Mouse (Mus musculus) liver, embryonic 15.5 days (tissue): ENCODE data around the gene Primpol. TPM values are rescaled to one million over a fixed set of nuclear protein-coding genes. Genes with fewer than 3 reads are reported as not detected.
"Not testable (repeated sequence)": the region's sequence is repeated elsewhere in the genome, so short reads cannot be mapped to it uniquely, and the experiment has no call there.

Source experiments
- ATAC-seq: fragments of 200-750 bp; cut with Nextera tagmentation; 2 replicates; pipeline ENCODE4 v1.8.0; 2017; ENCODE audit warnings: moderate number of reproducible peaks, mild to moderate bottlenecking, moderate library complexity; ENCODE audit not compliant: insufficient read depth
- H3K27ac ChIP-seq: fragments of 300-500 bp; sonication (generic); replicated peaks from 2 replicates; pipeline ENCODE4 v1.5.1; 2015; ENCODE audit warnings: mild to moderate bottlenecking, inconsistent platforms
- H3K27me3 ChIP-seq: fragments of 300-500 bp; sonication (generic); 2 replicates; pipeline ENCODE4 v1.6.1; 2015; ENCODE audit warnings: mild to moderate bottlenecking, inconsistent platforms
- H3K36me3 ChIP-seq: fragments of 300-500 bp; sonication (generic); replicated peaks from 2 replicates; pipeline ENCODE4 v1.6.1; 2015; ENCODE audit warnings: moderate library complexity, mild to moderate bottlenecking, inconsistent platforms
- H3K4me1 ChIP-seq: fragments of 300-500 bp; sonication (generic); replicated peaks from 2 replicates; pipeline ENCODE4 v1.6.1; 2015; ENCODE audit warnings: inconsistent platforms
- H3K4me2 ChIP-seq: fragments of 300-500 bp; sonication (generic); 2 replicates; pipeline ENCODE4 v1.6.1; 2015; ENCODE audit warnings: moderate library complexity, mild to moderate bottlenecking, inconsistent platforms
- H3K4me3 ChIP-seq: fragments of 300-500 bp; sonication (generic); replicated peaks from 2 replicates; pipeline ENCODE4 v1.5.1; 2015; ENCODE audit warnings: mild to moderate bottlenecking, inconsistent platforms
- H3K9ac ChIP-seq: fragments of 300-500 bp; sonication (generic); 2 replicates; pipeline ENCODE4 v1.6.1; 2015; ENCODE audit warnings: moderate library complexity, mild to moderate bottlenecking, inconsistent platforms
- H3K9me3 ChIP-seq: fragments of 300-500 bp; sonication (generic); replicated peaks from 2 replicates; pipeline ENCODE4 v1.6.1; 2016; ENCODE audit warnings: inconsistent platforms
- WGBS: fragments of 180-500 bp; shearing (Covaris S2); methylation state at CpG from one replicate; pipeline ENCODE4 v1.1.7; 2015; ENCODE audit warnings: mixed read lengths; ENCODE audit not compliant: insufficient replicate concordance; 5-methylcytosine and 5-hydroxymethylcytosine counted together
- polyA plus RNA-seq: library from polyadenylated mRNA; unstranded; fragments of >200 nt; fragmentation: Nextera tagmentation; extraction: Ambion mirVana; gene quantifications from 2 replicates; pipeline ENCODE4 v1.2.1, GENCODE M21; 2015

Gene Primpol
- polyA plus RNA-seq, 1 experiment from 2014 or later: 9.0 TPM

DNA sequence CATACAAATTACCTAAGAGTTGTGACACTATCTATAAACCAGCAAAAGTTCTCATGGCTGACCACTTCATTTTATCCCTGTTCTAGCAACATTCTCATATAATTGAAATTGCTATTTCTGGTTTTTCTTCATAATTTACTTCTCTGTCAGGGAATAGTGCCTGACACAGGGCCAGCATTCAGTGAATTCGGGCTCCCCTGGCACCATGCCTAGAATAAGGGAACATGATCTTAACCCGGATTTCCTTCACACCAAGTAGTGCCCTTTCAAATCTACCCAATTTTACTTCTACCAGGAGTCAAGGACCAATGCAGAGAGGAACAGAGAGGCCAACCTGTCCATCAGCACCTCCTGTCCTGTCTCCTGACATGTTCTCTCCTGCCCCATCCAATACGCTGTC is 31.4 kb downstream of the Primpol start:
- H3K9ac ChIP-seq: no peak overlapping the region
- H3K27me3 ChIP-seq: no peaks in the 10 kb centered on the region
- 81% methylated on average over 3 of the region's 3 CpGs for WGBS
- peaks cover 44% of the 10 kb centered on the region for H3K36me3 ChIP-seq
- no peak overlapping the region for H3K4me2 ChIP-seq
- no peaks in the 10 kb centered on the region for H3K9me3 ChIP-seq
- H3K4me1 ChIP-seq: peaks cover 26% of the 10 kb centered on the region
- H3K27ac ChIP-seq: no peak overlapping the region
- no peak overlapping the region for H3K4me3 ChIP-seq
- no peak for ATAC-seq

GRCm38 (mm10) chr8:46584328-46584727 is 32.7 kb downstream of the Primpol start:
- H3K27me3 ChIP-seq, H3K27ac ChIP-seq, H3K9ac ChIP-seq, H3K9me3 ChIP-seq, ATAC-seq, H3K4me3 ChIP-seq, H3K4me2 ChIP-seq: not testable (repeated sequence)
- 68% methylated on average over 4 of the region's 4 CpGs for WGBS
- Histone ChIP-seq H3K4me1 (peaks cover 21% of the 10 kb centered on the region), H3K36me3 (peaks cover 51% of the 10 kb centered on the region)

DNA sequence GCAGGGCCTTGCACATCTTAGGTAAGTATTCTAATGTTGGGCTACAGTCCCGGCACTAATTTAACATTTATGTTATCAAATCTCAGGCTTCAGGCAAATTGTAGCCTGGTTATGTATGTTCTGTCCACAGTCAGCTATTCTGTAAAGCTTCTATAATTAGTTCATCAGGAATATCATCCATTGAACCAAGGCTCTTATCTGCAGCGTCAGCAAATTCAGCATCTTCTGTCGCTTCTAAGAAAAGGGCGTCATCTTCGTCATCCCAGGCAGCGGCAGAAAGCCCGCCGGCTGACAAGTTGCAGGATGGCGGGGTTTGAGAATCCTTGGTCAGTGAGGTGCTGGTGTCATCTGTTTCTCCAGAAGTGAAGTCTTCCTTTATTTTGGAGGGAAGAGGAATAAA is 38.2 kb downstream of the Primpol start:
- H3K4me3 ChIP-seq: no peak overlapping the region
- H3K9me3 ChIP-seq: no peaks in the 10 kb centered on the region
- no peak for ATAC-seq
- no peaks in the 10 kb centered on the region for H3K4me1 ChIP-seq
- 82% methylated on average over 9 of the region's 9 CpGs for WGBS
- H3K9ac ChIP-seq: no peak overlapping the region
- H3K4me2 ChIP-seq: no peak overlapping the region
- H3K27ac ChIP-seq: no peak overlapping the region
- H3K27me3 ChIP-seq: no peaks in the 10 kb centered on the region
- peaks cover 87% of the 10 kb centered on the region for H3K36me3 ChIP-seq

DNA sequence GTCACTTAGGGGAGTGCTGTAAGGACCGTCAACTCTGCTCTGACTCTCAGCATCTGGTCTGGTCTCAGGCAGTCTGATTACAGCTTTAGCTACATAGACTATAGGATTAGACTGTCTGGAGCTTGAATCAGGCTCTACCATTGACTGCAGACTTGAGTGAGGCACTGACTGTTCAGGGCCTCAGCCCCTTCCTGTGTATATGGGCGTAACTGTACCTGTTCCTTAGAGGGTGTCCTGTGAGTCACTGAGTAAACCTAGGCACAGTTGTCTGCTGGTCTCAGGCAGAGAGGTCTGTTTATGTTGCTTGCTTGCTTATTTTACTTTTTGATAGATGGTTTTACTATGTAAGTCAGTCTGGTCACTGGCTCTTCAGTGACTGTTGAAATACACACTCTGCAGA is 43.0 kb downstream of the Primpol start:
- peaks cover 82% of the 10 kb centered on the region for H3K36me3 ChIP-seq
- H3K27me3 ChIP-seq: no peaks in the 10 kb centered on the region
- no peak overlapping the region for H3K9ac ChIP-seq
- no peak overlapping the region for H3K4me2 ChIP-seq
- H3K9me3 ChIP-seq: no peaks in the 10 kb centered on the region
- H3K4me3 ChIP-seq: no peak overlapping the region
- ATAC-seq: no peak
- H3K27ac ChIP-seq: no peak overlapping the region
- no peaks in the 10 kb centered on the region for H3K4me1 ChIP-seq
- 75% methylated on average over 2 of the region's 2 CpGs for WGBS

DNA sequence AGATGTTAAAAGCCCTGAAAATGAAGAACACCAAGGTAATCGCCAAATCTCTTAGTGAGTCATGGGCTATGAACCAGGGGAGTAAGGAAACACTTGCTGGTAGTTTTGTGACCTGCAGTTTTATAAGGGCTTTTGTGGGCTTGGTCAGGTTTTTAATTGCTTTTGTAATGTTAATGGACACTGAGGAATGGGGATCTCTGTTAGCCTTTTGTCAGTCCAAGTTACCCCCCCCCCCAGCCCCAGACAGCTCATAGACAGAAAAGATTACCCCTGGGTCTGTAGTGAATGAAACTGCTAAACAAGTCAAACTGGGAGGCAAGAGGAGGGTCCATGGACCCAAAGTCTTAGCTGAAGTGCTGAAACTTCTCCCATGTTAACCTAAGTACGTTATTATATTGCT is 43.6 kb downstream of the Primpol start:
- Histone ChIP-seq H3K4me3 (no peak overlapping the region), H3K9me3 (no peaks in the 10 kb centered on the region), H3K27ac (no peak overlapping the region), H3K9ac (no peak overlapping the region), H3K27me3 (no peaks in the 10 kb centered on the region), H3K4me2 (no peak overlapping the region), H3K36me3 (peaks cover 79% of the 10 kb centered on the region), H3K4me1 (no peaks in the 10 kb centered on the region)
- WGBS: 85% methylated on average over 2 of the region's 2 CpGs
- no peak for ATAC-seq

DNA sequence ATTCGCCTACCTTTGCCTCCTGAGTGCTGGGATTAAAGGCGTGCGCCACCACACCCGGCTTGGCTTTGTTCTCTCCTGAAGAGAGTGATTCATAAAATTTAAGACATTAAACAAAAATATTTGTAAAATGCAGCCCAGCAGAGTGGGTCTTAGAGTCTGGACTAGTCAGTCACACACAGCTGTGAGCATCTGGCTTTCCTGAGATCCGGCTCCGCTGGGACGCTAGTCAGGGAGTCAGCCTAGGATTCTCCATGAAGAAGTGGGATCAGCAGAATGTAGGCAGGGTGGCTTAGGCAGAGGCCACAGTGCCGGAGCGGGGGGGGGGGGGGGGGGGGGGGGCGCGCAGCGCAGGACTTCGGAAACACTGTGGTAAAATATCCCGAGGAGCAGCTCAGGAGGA is 46.3 kb downstream of the Primpol start:
- H3K27me3 ChIP-seq: no peaks in the 10 kb centered on the region
- ATAC-seq: no peak
- peaks cover 71% of the 10 kb centered on the region for H3K36me3 ChIP-seq
- no peak overlapping the region for H3K9ac ChIP-seq
- 89% methylated on average over 9 of the region's 14 CpGs for WGBS
- no peaks in the 10 kb centered on the region for H3K9me3 ChIP-seq
- H3K4me3 ChIP-seq: no peak overlapping the region
- no peak overlapping the region for H3K4me2 ChIP-seq
- no peak overlapping the region for H3K27ac ChIP-seq
- no peaks in the 10 kb centered on the region for H3K4me1 ChIP-seq

- H3K27me3 ChIP-seq: no peaks in the 10 kb centered on the region
- no peak overlapping the region for H3K27ac ChIP-seq
- no peak for ATAC-seq
- H3K4me3 ChIP-seq: no peak overlapping the region
- no peaks in the 10 kb centered on the region for H3K9me3 ChIP-seq
- H3K36me3 ChIP-seq: peaks cover 71% of the 10 kb centered on the region
- no peaks in the 10 kb centered on the region for H3K4me1 ChIP-seq
- no peak overlapping the region for H3K4me2 ChIP-seq
- H3K9ac ChIP-seq: no peak overlapping the region
- 85% methylated on average over 19 of the region's 19 CpGs for WGBS
Observed at GRCm38 (mm10) chr8:46569659-46570441, 47.2 kb downstream of the Primpol start.

DNA sequence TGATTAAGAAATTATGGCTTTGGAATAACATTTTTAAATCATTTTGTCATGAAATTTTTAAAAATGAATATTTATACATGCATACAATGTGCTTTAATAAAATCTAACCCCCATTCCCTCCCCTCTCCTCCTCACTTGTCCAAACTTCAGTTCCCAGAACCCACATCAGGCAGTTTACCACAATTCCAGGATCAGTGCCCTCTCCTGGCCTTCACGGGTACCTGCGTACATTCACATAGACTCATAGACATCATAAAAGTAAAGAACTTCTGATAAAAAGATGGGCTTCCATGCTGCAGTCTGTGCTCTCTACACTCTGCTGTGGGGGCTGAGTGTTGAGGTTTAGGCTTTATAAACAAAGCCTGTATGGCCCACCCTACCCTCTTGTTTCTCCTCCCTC is 48.1 kb downstream of the Primpol start:
- Histone ChIP-seq H3K4me2 (no peak overlapping the region), H3K4me3 (no peak overlapping the region), H3K27me3 (no peaks in the 10 kb centered on the region), H3K27ac (no peak overlapping the region), H3K9me3 (no peaks in the 10 kb centered on the region), H3K9ac (no peak overlapping the region), H3K36me3 (peaks cover 67% of the 10 kb centered on the region), H3K4me1 (no peaks in the 10 kb centered on the region)
- no peak for ATAC-seq
- WGBS: 80% methylated on average over 2 of the region's 2 CpGs

GRCm38 (mm10) chr8:46567946-46568345 is 49.1 kb downstream of the Primpol start:
- no peaks in the 10 kb centered on the region for H3K4me1 ChIP-seq
- no peak overlapping the region for H3K9ac ChIP-seq
- WGBS: 82% methylated on average over 8 of the region's 8 CpGs

DNA sequence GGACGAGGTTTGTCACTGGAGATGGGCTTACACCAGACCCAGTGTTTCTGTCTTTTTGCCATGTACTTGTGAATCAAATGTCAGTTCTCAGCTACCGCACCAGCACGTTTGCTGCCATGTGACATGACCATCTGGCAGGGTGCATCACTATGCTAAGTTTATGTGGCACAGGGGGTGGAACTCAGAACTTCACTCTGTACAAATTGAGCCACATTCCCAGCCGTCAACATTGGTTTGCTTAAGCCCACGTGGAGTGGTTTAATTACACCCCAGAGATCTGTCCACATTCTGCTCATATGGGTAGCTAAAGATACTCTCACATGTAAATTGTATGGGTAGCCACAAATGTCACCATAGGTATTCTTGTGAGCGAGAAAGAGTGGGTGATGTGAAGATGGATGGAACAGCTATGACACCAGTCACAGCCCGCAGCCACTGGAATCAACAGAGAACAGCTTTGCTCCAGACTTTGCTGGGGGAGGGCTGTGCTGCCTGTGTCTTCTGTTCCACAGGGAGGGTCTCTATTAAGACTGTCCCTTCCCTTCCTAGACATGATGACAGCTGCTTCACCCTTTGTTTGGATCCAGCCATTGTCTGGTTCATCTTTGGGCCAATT is 50.0 kb downstream of the Primpol start:
- Histone ChIP-seq H3K27ac (no peak overlapping the region), H3K4me3 (no peak overlapping the region), H3K36me3 (peaks cover 68% of the 10 kb centered on the region), H3K9me3 (no peaks in the 10 kb centered on the region), H3K4me2 (no peak overlapping the region), H3K27me3 (no peaks in the 10 kb centered on the region), H3K4me1 (no peaks in the 10 kb centered on the region), H3K9ac (no peak overlapping the region)
- WGBS: 77% methylated on average over 7 of the region's 7 CpGs
- ATAC-seq: no peak

More at GRCm38 (mm10) chr8:46567946-46568345, 49.1 kb downstream of the Primpol start:
- H3K4me2 ChIP-seq: no peak overlapping the region
- no peaks in the 10 kb centered on the region for H3K9me3 ChIP-seq
- H3K27me3 ChIP-seq: no peaks in the 10 kb centered on the region
- no peak overlapping the region for H3K4me3 ChIP-seq
- H3K36me3 ChIP-seq: peaks cover 67% of the 10 kb centered on the region
- no peak for ATAC-seq
- no peak overlapping the region for H3K27ac ChIP-seq

DNA sequence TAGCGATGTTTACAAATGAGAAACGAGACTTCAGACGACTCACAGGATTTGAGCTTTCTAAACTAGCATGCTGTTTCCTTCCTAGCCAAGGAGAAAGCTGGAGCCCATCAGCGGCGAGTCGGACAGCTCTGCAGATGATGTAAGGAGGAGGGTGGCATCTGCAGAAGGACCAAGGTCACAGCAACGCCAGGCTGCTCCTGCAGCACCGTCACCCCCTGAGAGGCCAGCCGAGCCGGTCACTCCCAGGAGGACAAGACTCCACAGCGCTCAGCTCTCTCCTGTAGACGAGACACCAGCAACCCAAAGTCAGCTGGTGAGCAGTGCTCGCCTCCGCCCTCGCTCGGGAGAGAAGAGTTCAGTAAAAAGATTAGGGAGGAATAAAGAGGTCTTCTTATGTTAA is 54.7 kb downstream of the Primpol start:
- Histone ChIP-seq H3K9me3 (no peaks in the 10 kb centered on the region), H3K4me2 (no peak overlapping the region), H3K4me3 (no peak overlapping the region), H3K27ac (no peak overlapping the region), H3K4me1 (no peaks in the 10 kb centered on the region), H3K36me3 (peaks cover 88% of the 10 kb centered on the region), H3K9ac (no peak overlapping the region), H3K27me3 (no peaks in the 10 kb centered on the region)
- no peak for ATAC-seq
- 88% methylated on average over 16 of the region's 16 CpGs for WGBS
